Mouse (Mus musculus) right cerebral cortex, postnatal 36 days (tissue): ENCODE measurements around the gene Prdx2.
A peak's percentile ranks its signal among the peaks of the same experiment; 100 is the strongest.

Experiments
- DNase-seq, 2 experiments: peaks; one replicate each; pipeline ENCODE4 v3.0.0; 2022; ENCODE audit warnings: low spot score in 2 of 2, mixed read lengths in 1 of 2

Gene Prdx2

GRCm38 (mm10) chr8:84969241-84970134, at the start of gene Prdx2, which contains the start of the genes Gm49661 and Rnaseh2a:
TSS of gene Prdx2 (plus strand) at chr8:84969587.
TSS of gene Gm49661 (minus strand) at chr8:84969433.
TSS of gene Rnaseh2a (minus strand) at chr8:84969767.
- peak in 1 of 2 experiments; percentile 64 for DNase-seq

- DNase-seq, result no peak
Measured at GRCm38 (mm10) chr8:84921596-84921995, 47.8 kb upstream of the Prdx2 start.

- no peak for DNase-seq
Measured at GRCm38 (mm10) chr8:84925557-84925956, 43.8 kb upstream of the Prdx2 start.

- no peak for DNase-seq
Measured at GRCm38 (mm10) chr8:84927513-84927912, 41.9 kb upstream of the Prdx2 start.

GRCm38 (mm10) chr8:84928456-84929306, 40.7 kb upstream of the Prdx2 start:
- no peak for DNase-seq

- no peak for DNase-seq
Measured at GRCm38 (mm10) chr8:84930582-84930981, 38.8 kb upstream of the Prdx2 start.

GRCm38 (mm10) chr8:84933767-84934559, 35.4 kb upstream of the Prdx2 start:
- peak; percentile 54 to 55 for DNase-seq

GRCm38 (mm10) chr8:84934860-84935259, 34.5 kb upstream of the Prdx2 start:
- DNase-seq, result no peak

- no peak for DNase-seq
Measured at GRCm38 (mm10) chr8:84935489-84935888, 33.9 kb upstream of the Prdx2 start.

- DNase-seq, result no peak
Measured at GRCm38 (mm10) chr8:84936041-84936961, 33.1 kb upstream of the Prdx2 start.

- DNase-seq, result peak; percentile 57 to 58
Measured at GRCm38 (mm10) chr8:84936962-84937546, 32.3 kb upstream of the Prdx2 start, which contains the start of gene Mast1. TSS of gene Mast1 (minus strand) at chr8:84937359.

- no peak for DNase-seq
Measured at GRCm38 (mm10) chr8:84937620-84938485, 31.5 kb upstream of the Prdx2 start.

GRCm38 (mm10) chr8:84943699-84944098, 25.7 kb upstream of the Prdx2 start:
- DNase-seq, result no peak

- DNase-seq, result peak in 1 of 2 experiments; percentile 66
Measured at GRCm38 (mm10) chr8:84944478-84945160, 24.8 kb upstream of the Prdx2 start.

GRCm38 (mm10) chr8:84945235-84945632, 24.2 kb upstream of the Prdx2 start:
- peak; percentile 83 to 85 for DNase-seq

- DNase-seq, result no peak
Measured at GRCm38 (mm10) chr8:84945633-84946527, 23.5 kb upstream of the Prdx2 start.

GRCm38 (mm10) chr8:84946528-84947240, 22.7 kb upstream of the Prdx2 start, which contains the start of gene Rtbdn:
TSS of gene Rtbdn (plus strand) at chr8:84946991.
- DNase-seq, result no peak
